Mouse (Mus musculus) brown adipose tissue, adult 24 weeks (tissue): Measurements from ENCODE around the gene Mrpl20. TPM values are rescaled to one million over a fixed set of nuclear protein-coding genes. Genes with fewer than 3 reads are reported as not detected.

Source experiments
- H3K27ac ChIP-seq: fragments of 200-500 bp; replicated peaks from 2 replicates; pipeline ENCODE4 v1.5.1; 2012; ENCODE audit warnings: low read depth, mild to moderate bottlenecking, low read length
- H3K4me1 ChIP-seq: fragments of 200-500 bp; 2 replicates; pipeline ENCODE4 v1.6.1; 2012; ENCODE audit warnings: low read length, mixed read lengths; ENCODE audit not compliant: control insufficient read depth, insufficient read depth, insufficient read length
- H3K4me3 ChIP-seq: fragments of 200-500 bp; 2 replicates; pipeline ENCODE4 v1.5.1; 2012; ENCODE audit warnings: low read depth, mild to moderate bottlenecking, low read length, moderate library complexity; ENCODE audit not compliant: insufficient read depth
- polyA plus RNA-seq: library from polyadenylated mRNA; stranded (reverse); fragments of >200 nt; gene quantifications from 2 replicates; pipeline ENCODE4 v1.2.4, GENCODE M21; 2012; ENCODE audit not compliant: missing spikeins, insufficient read depth, insufficient read length

Gene Mrpl20
- polyA plus RNA-seq = 367 and 416 TPM in 2 replicates

- Histone ChIP-seq H3K4me1 (0 out of 2 replicates have a peak, but pooled peaks cover 2% of the 10 kb centered on the region), H3K4me3 (peak within 1 kb of the TSS; percentile 96), H3K27ac (peak within 1 kb of the TSS; percentile 77)
Observed at GRCm38 (mm10) chr4:155802741-155803339, at the start of gene Mrpl20. Mrpl20 (plus strand) TSS chr4:155802878.

- no peak overlapping the region for H3K4me3 ChIP-seq
- no peak overlapping the region for H3K27ac ChIP-seq
Observed at GRCm38 (mm10) chr4:155757011-155757410, 45.7 kb upstream of the Mrpl20 start.

GRCm38 (mm10) chr4:155759862-155760612 is 42.6 kb upstream of the Mrpl20 start:
- peak overlapping the region; percentile 82 for H3K27ac ChIP-seq
- H3K4me1 ChIP-seq = peaks cover 8% of the 10 kb centered on the region; the same call in 1 of the 2 replicates
- H3K4me3 ChIP-seq = peak overlapping the region; percentile 71

More at GRCm38 (mm10) chr4:155757011-155757410, 45.7 kb upstream of the Mrpl20 start:
- peaks cover 8% of the 10 kb centered on the region; the same call in 1 of the 2 replicates for H3K4me1 ChIP-seq

GRCm38 (mm10) chr4:155760613-155761355 is 41.9 kb upstream of the Mrpl20 start, which contains the start of gene Atad3a:
Atad3a (minus strand) TSS chr4:155761093.
- H3K4me3 ChIP-seq = peak within 1 kb of the TSS; percentile 71
- H3K4me1 ChIP-seq = peaks cover 8% of the 10 kb centered on the region; the same call in 1 of the 2 replicates
- peak within 1 kb of the TSS; percentile 82 for H3K27ac ChIP-seq

GRCm38 (mm10) chr4:155761356-155762099 is 41.1 kb upstream of the Mrpl20 start:
- Histone ChIP-seq H3K4me3 (peak overlapping the region; percentile 55), H3K27ac (no peak overlapping the region), H3K4me1 (peaks cover 8% of the 10 kb centered on the region; the same call in 1 of the 2 replicates)

GRCm38 (mm10) chr4:155762357-155762756 is 40.3 kb upstream of the Mrpl20 start:
- Histone ChIP-seq H3K4me3 (no peak overlapping the region), H3K27ac (no peak overlapping the region), H3K4me1 (0 out of 2 replicates have a peak, but pooled peaks cover 3% of the 10 kb centered on the region)

GRCm38 (mm10) chr4:155769496-155769879 is 33.2 kb upstream of the Mrpl20 start:
- Histone ChIP-seq H3K4me1 (no peaks in the 10 kb centered on the region), H3K27ac (peak overlapping the region; percentile 92; the same call in 1 of the 2 replicates), H3K4me3 (peak overlapping the region; percentile 78)

GRCm38 (mm10) chr4:155769880-155770512 is 32.7 kb upstream of the Mrpl20 start:
- H3K27ac ChIP-seq = peak overlapping the region; percentile 92
- H3K4me1 ChIP-seq = no peaks in the 10 kb centered on the region
- peak overlapping the region; percentile 78 for H3K4me3 ChIP-seq

GRCm38 (mm10) chr4:155770626-155771025 is 32.1 kb upstream of the Mrpl20 start:
- Histone ChIP-seq H3K4me3 (peak overlapping the region; percentile 78; the same call in 1 of the 2 replicates), H3K4me1 (peaks cover 2% of the 10 kb centered on the region; the same call in 1 of the 2 replicates), H3K27ac (no peak overlapping the region)

GRCm38 (mm10) chr4:155771706-155772105 is 31.0 kb upstream of the Mrpl20 start:
- H3K4me3 ChIP-seq = no peak overlapping the region
- H3K27ac ChIP-seq = no peak overlapping the region
- peaks cover 10% of the 10 kb centered on the region for H3K4me1 ChIP-seq

- no peak overlapping the region for H3K4me3 ChIP-seq
- no peak overlapping the region for H3K27ac ChIP-seq
- H3K4me1 ChIP-seq = peaks cover 15% of the 10 kb centered on the region
Observed at GRCm38 (mm10) chr4:155772786-155773185, 29.9 kb upstream of the Mrpl20 start.

GRCm38 (mm10) chr4:155773335-155774078 is 29.2 kb upstream of the Mrpl20 start:
- Histone ChIP-seq H3K4me3 (peak overlapping the region; percentile 56), H3K27ac (no peak overlapping the region), H3K4me1 (peaks cover 15% of the 10 kb centered on the region)

GRCm38 (mm10) chr4:155774280-155774754 is 28.4 kb upstream of the Mrpl20 start, which contains the start of gene Vwa1:
Vwa1 (minus strand) TSS chr4:155774698.
- Histone ChIP-seq H3K4me1 (peaks cover 18% of the 10 kb centered on the region), H3K27ac (peak within 1 kb of the TSS; percentile 97)

More at GRCm38 (mm10) chr4:155774280-155774754, 28.4 kb upstream of the Mrpl20 start, which contains the start of gene Vwa1:
- peak within 1 kb of the TSS; percentile 56 for H3K4me3 ChIP-seq
